Mouse (Mus musculus) mesoderm, embryonic 11.5 days (tissue): ENCODE results near the gene Ager.

Experiments used
- DNase-seq: peaks from one replicate; pipeline ENCODE4 v3.0.0-alpha.2; 2012; ENCODE audit warnings: low read depth, low spot score

Gene Ager

DNA sequence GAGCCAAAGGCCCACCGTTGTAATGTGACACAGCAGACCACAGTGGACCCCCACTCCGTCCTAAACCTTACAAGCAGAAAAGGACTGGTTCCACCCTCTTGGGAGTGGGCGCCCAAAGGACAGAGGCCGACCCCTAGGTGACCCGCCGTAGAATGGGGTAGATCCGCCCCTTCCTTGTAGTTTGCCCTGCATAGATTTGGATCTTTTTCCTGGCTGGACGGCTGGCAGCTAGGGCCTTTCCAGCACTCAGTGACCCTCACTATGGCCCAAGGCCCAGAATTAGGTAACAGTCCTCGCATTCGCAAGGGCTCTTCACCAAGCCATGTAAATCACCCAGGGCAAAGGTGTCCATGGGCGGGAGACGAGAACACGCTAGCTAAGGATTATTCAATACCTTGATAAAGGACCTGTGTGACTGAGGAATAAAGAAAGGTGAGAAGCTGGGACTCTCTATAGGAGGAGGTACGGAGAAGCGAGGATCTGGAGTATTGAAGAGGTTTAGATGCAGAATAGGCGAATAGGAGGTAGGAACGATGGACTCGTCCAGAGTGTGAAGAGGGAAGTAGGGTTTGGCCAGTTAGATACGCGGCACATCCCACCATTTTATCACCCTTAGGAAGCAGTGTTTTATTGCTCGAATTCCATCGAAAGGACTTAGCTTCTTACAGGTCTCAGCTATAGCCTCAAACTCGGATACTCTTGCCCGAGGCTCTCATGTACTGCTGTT lies 7.0 kb downstream of the Ager start:
- no peak for DNase-seq

- peak; percentile 95 for DNase-seq
Measured at GRCm38 (mm10) chr17:34605609-34606008, 7.9 kb downstream of the Ager start.

- DNase-seq: no peak
Measured at GRCm38 (mm10) chr17:34606186-34607039, 8.8 kb downstream of the Ager start.

GRCm38 (mm10) chr17:34607997-34608396 lies 10.3 kb downstream of the Ager start:
- no peak for DNase-seq

- DNase-seq: no peak
Measured at GRCm38 (mm10) chr17:34611050-34611449, 13.4 kb downstream of the Ager start.

- DNase-seq: no peak
Measured at GRCm38 (mm10) chr17:34613054-34613645, 15.5 kb downstream of the Ager start.

- DNase-seq: no peak
Measured at GRCm38 (mm10) chr17:34613830-34614229, 16.2 kb downstream of the Ager start.

DNA sequence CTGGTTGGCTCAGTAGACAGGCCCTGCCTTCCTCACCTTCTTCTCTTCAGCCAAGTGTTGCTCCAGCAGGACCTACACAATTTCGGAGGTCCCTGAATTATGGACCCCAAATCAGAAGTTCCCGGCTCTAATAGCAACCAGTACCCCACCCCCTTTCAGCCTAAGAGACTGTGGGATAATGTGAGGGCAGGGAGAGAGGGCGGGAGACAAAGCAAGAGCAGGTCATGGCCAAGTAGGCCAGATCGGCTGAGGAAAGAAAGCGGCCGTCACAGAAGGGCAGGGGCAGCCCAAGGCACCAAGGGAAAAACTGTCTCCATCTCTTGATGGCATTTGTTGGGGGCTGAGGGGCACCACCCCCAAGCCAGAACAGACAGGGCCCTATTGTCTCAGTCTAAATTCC lies 18.2 kb downstream of the Ager start, which contains the start of gene Egfl8:
Gene Egfl8 (minus strand): TSS at position 101 of the 400 bp plus-strand sequence.
- DNase-seq: no peak

GRCm38 (mm10) chr17:34618999-34619398 lies 21.3 kb downstream of the Ager start:
- peak; percentile 75 for DNase-seq

- no peak for DNase-seq
Measured at GRCm38 (mm10) chr17:34621006-34621405, 23.3 kb downstream of the Ager start.

DNA sequence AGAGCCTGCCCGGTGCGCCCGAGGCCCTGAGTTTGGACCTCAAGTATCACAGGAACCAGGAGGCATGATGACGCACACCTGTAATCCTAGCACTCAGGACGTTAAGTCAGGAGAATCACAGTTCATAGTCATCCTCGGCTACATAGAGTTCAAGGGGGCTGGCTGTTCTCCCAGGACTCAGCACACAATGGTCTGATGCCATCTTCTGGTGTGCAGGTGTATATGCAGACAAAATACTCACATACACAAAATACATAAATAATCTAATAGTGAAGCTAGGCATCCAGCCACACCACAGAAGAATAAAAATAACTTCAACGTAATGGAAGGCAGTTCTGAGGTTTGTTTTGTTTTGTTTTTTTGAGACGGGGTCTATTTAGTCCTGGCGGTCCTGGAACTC lies 25.5 kb downstream of the Ager start:
- no peak for DNase-seq

DNA sequence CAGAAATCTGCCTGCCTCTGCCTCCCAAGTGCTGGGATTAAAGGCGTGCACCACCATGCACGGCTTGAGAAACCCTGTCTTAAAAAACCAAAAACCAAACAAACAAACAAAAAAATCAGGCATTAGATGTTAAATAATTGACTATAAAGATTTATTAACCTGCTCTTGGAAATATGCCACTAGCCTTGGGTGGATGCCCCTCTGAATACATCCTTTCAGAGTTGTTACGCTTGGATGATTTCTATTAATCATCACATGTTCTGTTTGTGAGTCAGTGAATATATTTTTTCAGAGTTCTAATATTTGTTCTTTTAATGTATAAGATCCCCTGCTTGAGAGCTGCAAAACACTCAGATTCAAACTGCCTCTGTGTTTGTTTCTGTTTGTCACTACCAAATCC lies 27.3 kb downstream of the Ager start:
- DNase-seq: no peak

- no peak for DNase-seq
Measured at GRCm38 (mm10) chr17:34626062-34626772, 28.6 kb downstream of the Ager start.

DNA sequence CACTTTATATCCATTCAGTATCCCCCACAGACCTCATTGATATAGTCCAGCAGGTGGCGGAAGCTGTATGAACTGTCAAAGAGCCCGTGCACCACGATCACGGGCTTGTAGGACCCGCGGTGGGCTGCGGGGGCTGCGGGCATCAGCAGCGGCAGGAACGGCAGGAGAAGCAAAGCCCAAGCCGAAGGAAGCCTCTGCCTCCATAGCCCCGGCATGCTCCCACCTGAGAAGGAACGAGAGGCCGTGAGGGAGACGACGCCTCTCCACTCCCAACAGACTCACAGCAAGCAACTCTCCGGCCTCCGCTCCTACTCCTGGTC lies 29.1 kb downstream of the Ager start:
- peak; percentile 66 for DNase-seq

DNA sequence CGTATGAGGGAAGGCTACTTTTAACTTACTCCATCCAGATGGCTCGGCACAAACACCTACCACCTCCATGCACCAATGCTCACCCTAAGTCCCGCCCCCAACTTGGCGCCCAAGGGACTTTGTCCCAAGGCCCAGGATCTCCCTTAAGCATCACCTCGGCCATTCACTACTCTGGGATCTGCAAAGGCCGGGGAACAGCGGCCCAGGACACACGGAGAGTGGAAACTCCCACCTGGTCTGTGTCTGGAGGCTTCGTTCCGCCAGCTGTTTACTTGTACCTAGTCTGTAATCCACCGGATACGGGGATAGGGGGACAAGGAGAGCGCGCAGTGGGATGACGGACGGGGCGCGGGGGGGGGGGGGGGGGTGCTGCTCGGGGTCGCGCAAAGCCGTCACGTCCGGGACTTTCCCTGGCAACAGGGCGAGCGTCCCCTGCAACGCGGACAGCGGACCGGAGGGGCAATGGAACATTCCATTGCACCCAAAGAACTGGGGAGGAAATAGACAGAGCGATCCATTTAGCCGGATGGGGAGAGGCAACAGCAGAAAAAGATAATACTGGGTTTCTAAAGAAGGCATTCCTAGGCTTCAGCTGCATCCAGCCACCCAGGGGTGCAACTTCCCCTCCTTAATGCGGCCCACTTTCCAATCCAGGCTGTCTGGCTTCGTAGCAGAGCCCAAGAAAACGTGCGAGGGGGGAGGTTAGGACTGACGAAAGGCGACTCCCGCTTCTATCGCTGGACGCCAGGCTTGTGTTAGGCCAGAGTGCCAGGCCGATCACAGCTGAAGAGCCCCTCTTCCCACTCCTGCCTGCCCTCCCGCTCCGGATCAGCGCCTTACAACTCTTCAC lies 29.7 kb downstream of the Ager start:
- DNase-seq: peak; percentile 94

- DNase-seq: no peak
Measured at GRCm38 (mm10) chr17:34627943-34628643, 30.4 kb downstream of the Ager start, which contains the start of gene Ppt2. Ppt2 (minus strand) TSS chr17:34628510.

GRCm38 (mm10) chr17:34628644-34628967 lies 30.9 kb downstream of the Ager start:
- DNase-seq: no peak

- no peak for DNase-seq
Measured at GRCm38 (mm10) chr17:34629221-34629751, 31.6 kb downstream of the Ager start, which contains the start of gene Prrt1. Prrt1 (plus strand) TSS chr17:34629533.

- no peak for DNase-seq
Measured at GRCm38 (mm10) chr17:34629796-34630603, 32.3 kb downstream of the Ager start.
